Mouse (Mus musculus) gastrocnemius, postnatal 10 days (tissue): ENCODE data around the gene Gm20379. TPM values are rescaled to one million over a fixed set of nuclear protein-coding genes. Genes with fewer than 3 reads are reported as not detected.
A peak's percentile ranks its signal among the peaks of the same experiment; 100 is the strongest.

ENCODE experiments used
- DNase-seq: peaks from one replicate; pipeline ENCODE4 v3.0.0; 2021; ENCODE audit warnings: mixed read lengths
- total RNA-seq, 2 experiments: library from RNA; stranded (reverse); gene quantifications; 2 replicates each; pipeline ENCODE4 v1.2.3; 2021

Gm20379 gene
- total RNA-seq, 2 experiments from 2014 or later, result not detected

GRCm38 (mm10) chr13:92336857-92337256, 31.1 kb downstream of the Gm20379 start:
- no peak for DNase-seq

GRCm38 (mm10) chr13:92337773-92338462, 32.1 kb downstream of the Gm20379 start:
- no peak for DNase-seq

GRCm38 (mm10) chr13:92339787-92340186, 34.0 kb downstream of the Gm20379 start:
- no peak for DNase-seq

GRCm38 (mm10) chr13:92344033-92344432, 38.3 kb downstream of the Gm20379 start:
- no peak for DNase-seq

GRCm38 (mm10) chr13:92346338-92346737, 40.6 kb downstream of the Gm20379 start:
- no peak for DNase-seq

- no peak for DNase-seq
Observed at GRCm38 (mm10) chr13:92351100-92351499, 45.3 kb downstream of the Gm20379 start.

- no peak for DNase-seq
Observed at GRCm38 (mm10) chr13:92353956-92354355, 48.2 kb downstream of the Gm20379 start.

- peak; percentile 98 for DNase-seq
Observed at GRCm38 (mm10) chr13:92354456-92355271, 48.9 kb downstream of the Gm20379 start, which contains the start of the genes Dhfr and Msh3. Dhfr (plus strand) TSS chr13:92354726. Msh3 (minus strand) TSS chr13:92355003.

GRCm38 (mm10) chr13:92355272-92355643, 49.5 kb downstream of the Gm20379 start:
- no peak for DNase-seq

- DNase-seq, result no peak
Observed at GRCm38 (mm10) chr13:92356376-92356775, 50.6 kb downstream of the Gm20379 start.

Other genes starting within 250 kb of the Gm20379 start
- 1 to 10 TPM; 2.0 to 2.3 TPM for gene Rasgrf2, start 174.3 kb upstream of the Gm20379 start, total RNA-seq
- gene Dhfr, start 48.7 kb downstream of the Gm20379 start, total RNA-seq, result 1 to 10 TPM; 1.9 to 2.8 TPM
- 10 to 100 TPM in 1 of 2 experiments, 1 to 10 TPM in 1; 9.6 to 18.5 TPM for gene Msh3, start 49.0 kb downstream of the Gm20379 start, total RNA-seq
- under 1 TPM in 1 of 2 experiments, not detected in 1; 0.07 TPM for gene Ankrd34b, start 119.9 kb downstream of the Gm20379 start, total RNA-seq
- 1 to 10 TPM; 3.0 to 3.4 TPM for gene Fam151b, start 178.0 kb downstream of the Gm20379 start, total RNA-seq
- 10 to 100 TPM; 10.8 to 18.0 TPM for gene Zfyve16, start 224.9 kb downstream of the Gm20379 start, total RNA-seq